Mouse (Mus musculus) gastrocnemius, adult 18-20 months (tissue): ENCODE data around the gene Trex1. TPM values are rescaled to one million over a fixed set of nuclear protein-coding genes. Genes with fewer than 3 reads are reported as not detected.

Experiments used
- DNase-seq: peaks from one replicate; pipeline ENCODE4 v3.0.0; 2021; ENCODE audit warnings: low spot score
- total RNA-seq, 2 experiments: library from RNA; stranded (reverse); gene quantifications; 2 replicates each; pipeline ENCODE4 v1.2.3; 2021

Trex1 gene
- total RNA-seq, 2 experiments from 2014 or later: 13.1 to 17.2 TPM

DNA sequence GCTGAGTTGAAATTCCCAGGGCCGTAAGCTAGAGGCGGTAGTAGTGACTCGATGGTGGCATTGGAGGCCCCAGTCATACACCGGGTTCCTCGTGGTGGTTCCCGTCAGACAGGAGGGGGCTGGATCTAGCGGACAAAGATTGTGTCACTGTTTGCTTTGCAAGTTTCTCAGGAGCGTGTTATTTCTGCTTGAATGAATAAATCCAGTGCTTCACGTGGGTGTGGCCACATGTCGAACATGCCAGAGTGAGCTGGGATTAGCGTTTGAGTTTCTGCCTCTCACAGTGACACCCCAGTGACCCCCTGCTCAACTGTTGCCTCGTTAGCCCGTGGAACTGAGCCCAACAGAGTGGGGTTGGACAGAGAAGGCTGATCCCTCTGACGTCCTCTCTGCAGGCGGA is 30.9 kb upstream of the Trex1 start:
- DNase-seq: no peak

DNA sequence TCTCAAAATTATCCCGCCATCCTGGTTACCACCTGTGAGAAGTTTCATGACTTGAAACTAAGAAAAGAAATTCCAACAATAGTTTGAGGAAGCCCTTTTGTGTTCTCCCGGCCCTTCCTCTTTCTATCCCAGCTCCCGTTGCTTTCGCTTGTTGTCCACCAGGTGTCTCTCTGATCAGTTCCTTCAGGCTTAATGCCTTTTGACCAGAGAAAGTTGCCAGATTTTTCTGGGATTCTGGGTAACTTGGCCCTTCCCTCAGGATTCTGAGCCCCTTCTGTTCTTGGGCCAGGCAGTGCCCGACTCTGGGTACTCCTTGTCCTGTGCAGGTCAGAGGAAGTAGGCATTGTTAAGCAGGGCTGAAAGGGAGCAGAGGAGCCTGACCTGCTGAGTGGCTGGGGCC is 28.5 kb upstream of the Trex1 start:
- peak; percentile 40 for DNase-seq

DNA sequence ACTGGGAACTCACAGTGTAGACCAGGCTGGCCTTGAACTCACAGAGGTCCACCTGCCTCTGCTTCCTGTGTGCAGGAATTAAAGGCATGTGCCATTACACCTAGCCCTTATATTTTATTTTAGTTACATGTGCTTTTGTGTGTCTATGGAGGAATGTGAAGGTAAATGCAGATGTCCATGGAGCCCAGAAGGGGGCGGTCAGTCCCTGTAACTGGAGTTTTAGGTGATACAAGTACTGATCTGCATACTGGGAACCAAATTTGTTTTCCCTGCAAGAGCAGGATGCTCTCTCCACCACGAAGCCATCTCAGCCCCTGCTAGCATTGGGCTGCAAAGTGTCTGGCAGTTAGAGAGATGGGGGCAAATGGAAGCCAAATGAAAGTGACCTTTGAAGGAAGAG is 25.4 kb upstream of the Trex1 start:
- no peak for DNase-seq

DNA sequence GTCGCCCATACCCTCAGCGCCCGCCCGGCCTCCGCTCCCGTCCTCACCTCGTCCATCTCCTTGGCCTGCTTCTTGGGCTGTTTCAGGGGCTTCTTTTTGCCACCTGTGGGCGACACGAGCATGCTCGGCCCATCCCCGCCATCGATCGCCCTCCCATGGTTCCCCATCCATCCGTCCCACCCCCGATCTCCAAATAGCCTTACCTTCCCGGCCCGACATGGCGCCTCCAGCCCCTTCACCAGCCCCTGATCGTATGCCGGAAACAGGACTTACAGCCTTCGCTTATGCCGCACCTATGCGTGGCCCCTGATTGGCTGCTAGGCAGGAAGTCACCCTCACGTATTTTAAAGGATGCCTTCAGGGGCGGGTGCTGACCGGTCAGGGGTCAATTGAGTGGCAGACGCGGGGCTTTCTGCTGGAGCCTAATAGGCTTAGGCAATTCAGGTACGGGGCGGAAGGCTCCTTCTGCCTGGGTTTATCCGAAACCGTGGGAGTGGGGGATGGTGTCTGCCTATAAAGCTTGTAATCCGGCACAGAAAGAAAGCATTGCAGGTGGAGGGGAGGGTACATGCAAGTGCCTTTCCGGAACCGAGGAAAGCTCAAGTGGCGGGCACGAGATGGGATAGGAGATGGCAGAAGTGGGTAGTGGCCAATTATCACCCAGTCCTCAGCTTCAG is 22.7 kb upstream of the Trex1 start, which contains the start of the genes Ccdc51 and Tma7:
Ccdc51 (plus strand) TSS at position 370 of the 677 bp plus-strand sequence.
Tma7 (minus strand) TSS at position 464 of the 677 bp plus-strand sequence.
- DNase-seq: peak; percentile 82

- no peak for DNase-seq
These were observed 22.2 kb upstream of the Trex1 start for GRCm38 (mm10) chr9:109081749-109082123.

- DNase-seq: no peak
These were observed 21.0 kb upstream of the Trex1 start for GRCm38 (mm10) chr9:109080516-109080915.

GRCm38 (mm10) chr9:109073661-109074573 is 14.4 kb upstream of the Trex1 start, which contains the start of gene Atrip:
TSS of gene Atrip (minus strand) at chr9:109074124.
- peak; percentile 91 for DNase-seq

- no peak for DNase-seq
These were observed 8.7 kb upstream of the Trex1 start for GRCm38 (mm10) chr9:109068095-109068735.

DNA sequence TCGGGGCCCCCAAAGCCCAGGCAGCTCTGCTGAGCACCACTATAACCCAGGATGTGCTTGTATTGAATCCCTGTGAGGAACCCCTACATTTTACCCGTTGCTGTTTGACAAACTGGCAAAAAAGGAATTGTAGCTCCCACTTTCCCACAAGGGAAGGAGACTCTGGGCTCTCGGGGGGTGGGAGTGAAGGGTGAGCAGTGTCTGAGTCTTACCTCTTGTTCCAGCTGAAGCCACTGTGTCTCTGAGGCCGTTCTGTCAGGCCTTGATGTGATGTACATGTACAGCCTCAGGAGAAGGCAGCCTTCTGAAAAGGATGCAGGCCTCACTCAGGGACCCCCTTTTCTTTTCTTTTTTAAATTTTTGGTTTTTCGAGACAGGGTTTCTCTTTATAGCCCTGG is 1.4 kb upstream of the Trex1 start:
- DNase-seq: no peak

DNA sequence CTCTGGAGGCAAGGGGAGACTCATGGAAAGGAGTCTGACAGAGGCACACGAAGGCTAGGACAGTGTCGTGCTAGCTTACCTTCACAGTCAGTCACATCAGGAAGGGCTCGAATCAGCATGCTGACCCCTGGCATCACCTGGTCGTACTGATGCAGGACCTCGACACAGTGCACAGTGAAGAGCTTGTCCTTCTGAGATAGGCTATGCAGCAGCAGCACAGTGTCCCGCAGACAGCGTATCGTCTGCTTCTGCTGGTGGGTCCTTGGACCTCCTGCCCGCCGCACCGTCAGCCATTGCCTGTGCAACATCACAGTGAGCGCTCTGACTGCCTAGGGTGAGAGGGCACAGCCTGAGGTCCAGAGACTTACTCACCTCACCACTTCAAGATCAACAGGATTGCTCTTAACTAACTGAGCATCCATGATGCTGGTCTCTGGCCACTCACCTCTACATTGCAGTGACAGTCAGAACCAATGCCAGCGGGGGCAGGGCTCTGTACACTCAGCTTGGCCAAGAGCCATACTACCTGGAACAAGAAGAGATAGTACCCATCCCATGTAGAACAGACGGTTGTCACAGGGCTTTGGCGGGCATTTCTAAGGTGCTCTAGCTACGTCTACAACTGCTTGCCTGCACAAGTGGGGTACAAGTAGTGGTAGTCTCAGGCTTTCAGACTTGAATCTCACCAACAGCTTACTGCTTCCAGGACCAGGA is 807 bp upstream of the Trex1 start:
- no peak for DNase-seq

DNA sequence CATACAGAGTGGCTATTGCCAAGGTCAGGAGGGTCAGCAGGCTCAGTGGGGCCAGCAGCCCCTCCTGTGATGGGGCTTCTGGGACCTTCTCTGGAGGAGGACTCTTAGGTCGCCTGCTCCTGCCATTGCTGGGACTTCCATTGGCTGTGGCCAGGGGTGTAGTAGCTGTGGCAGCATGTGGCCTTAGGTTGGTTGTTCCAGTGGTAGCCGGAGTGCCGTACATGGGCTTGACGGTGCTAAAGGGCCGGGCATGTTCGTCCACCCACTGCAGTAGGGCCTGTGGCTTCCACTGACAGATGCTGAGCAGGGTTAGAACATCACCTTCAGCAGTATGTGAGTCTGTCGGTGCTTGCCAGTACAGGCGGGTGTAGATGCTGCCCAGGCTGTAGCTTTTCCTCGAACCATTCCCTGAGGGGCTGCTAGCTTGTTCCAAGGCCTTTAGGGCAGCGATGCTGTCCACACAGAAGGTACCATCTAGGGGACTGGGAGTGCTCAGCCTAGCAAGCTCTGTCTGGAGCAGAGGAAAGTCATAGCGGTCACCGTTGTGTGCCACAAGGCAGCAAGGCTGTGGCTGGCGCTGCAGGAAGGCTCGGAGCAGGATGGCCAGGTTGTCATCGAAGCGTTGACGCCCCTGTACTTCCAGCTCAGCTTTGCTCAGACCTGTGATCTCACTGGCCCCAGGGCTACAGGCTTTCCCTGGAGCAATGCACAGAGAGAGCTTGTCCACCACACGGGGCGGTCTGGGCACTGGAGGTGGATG is 1.3 kb downstream of the Trex1 start:
- DNase-seq: no peak

DNA sequence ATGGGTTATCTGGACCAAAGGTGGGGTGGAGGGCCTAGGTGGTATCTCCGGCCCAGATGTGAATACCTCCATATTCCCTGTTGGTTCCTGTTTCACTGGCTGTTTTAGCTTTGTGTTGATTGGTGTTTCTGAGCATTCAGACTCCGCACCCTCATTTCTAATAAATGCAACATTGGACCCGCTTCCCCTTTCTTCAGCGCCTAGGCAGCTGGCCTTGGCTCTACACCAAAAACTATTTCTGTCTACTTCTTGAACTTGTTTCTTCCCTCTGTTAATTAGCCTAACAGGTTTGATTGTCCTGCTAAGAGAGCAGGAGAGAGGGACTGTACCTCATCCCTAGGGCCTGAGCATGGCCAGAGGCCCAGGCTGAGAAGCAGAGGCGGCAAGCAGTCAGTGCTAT is 2.0 kb downstream of the Trex1 start:
- DNase-seq: no peak

- no peak for DNase-seq
These were observed 2.6 kb downstream of the Trex1 start for GRCm38 (mm10) chr9:109056916-109057315.

DNA sequence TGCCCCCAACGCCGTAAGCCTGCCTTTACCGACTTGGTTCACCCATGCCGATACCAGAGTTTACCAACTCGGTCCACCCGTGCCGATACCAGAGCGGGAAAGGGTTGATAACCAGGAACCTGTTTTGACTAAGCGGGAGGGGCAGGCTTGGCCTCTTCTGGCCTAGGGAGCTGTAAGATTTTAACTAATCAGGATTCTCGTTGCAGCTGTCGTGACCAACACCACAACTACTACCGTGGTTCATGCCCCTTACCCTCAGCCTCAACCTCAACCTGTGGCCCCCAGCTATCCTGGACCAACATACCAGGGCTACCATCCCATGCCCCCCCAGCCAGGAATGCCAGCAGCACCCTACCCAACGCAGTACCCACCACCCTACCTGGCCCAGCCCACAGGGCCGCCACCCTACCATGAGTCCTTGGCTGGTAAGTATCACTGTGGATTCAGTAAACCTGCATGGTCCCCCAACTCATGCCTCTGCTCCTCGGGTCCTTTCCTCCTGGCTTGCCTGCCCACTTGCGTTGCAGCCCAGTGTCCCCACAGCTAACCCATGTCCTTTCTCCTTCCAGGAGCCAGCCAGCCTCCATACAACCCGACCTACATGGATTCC is 3.3 kb downstream of the Trex1 start:
- no peak for DNase-seq

DNA sequence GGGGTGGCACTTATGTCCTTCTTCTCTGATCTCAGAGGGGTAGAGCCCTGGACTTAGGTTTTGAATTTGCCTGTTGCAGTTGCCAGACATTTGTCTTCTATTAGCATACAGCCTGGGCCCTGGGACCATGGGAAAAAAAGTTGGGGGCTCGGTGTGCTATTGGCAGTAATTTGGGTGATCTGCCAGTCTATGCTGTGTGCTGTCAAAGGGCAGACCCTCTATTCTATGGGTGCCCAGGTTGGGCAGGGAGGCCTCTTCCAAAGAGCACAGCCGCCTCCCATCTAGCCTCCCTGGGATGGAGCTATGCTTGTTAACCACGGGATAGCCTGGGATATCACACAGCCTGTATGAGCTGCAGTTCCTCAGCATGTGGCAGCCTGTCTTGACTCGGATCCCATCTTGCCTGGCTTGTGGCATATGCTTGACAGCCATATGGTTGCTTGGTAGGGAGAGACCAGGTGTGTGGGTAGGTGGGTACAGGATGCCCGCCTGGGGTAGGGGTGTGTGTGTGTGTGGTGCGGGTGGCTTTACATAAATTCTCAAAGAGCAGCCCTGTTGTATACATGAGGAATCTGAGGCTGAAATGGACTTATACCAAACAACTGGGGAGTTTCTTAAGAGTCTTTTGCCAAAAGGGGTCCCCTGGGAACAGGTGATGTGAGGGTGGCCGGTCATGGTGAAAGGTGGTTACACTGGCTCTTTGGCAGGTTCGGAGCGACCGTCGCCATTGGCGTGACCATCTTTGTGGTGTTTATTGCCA is 4.1 kb downstream of the Trex1 start:
- no peak for DNase-seq

GRCm38 (mm10) chr9:109054712-109055111 is 4.8 kb downstream of the Trex1 start:
- peak; percentile 69 for DNase-seq

- DNase-seq: no peak
These were observed 5.7 kb downstream of the Trex1 start for GRCm38 (mm10) chr9:109053851-109054250.

GRCm38 (mm10) chr9:109053366-109053765 is 6.2 kb downstream of the Trex1 start:
- no peak for DNase-seq

- DNase-seq: no peak
These were observed 6.9 kb downstream of the Trex1 start for GRCm38 (mm10) chr9:109052490-109053260.
